Mouse (Mus musculus): ENCODE data around the gene 1700001J03Rik. TPM values are rescaled to one million over a fixed set of nuclear protein-coding genes. Genes with fewer than 3 reads are reported as not detected.

1700001J03Rik gene
- not detected in 2 replicates for polyA plus RNA-seq (2015; fragmentation: Nextera tagmentation; extraction: Ambion mirVana)

GRCm38 (mm10) chr5:146185204-146185603, at the start of gene 1700001J03Rik:
Gene 1700001J03Rik, minus strand, starts transcription at chr5:146185304.

GRCm38 (mm10) chr5:146230864-146231654, 46.0 kb upstream of the 1700001J03Rik start, which contains the start of gene Cdk8:
Gene Cdk8, plus strand, starts transcription at chr5:146231230.

DNA sequence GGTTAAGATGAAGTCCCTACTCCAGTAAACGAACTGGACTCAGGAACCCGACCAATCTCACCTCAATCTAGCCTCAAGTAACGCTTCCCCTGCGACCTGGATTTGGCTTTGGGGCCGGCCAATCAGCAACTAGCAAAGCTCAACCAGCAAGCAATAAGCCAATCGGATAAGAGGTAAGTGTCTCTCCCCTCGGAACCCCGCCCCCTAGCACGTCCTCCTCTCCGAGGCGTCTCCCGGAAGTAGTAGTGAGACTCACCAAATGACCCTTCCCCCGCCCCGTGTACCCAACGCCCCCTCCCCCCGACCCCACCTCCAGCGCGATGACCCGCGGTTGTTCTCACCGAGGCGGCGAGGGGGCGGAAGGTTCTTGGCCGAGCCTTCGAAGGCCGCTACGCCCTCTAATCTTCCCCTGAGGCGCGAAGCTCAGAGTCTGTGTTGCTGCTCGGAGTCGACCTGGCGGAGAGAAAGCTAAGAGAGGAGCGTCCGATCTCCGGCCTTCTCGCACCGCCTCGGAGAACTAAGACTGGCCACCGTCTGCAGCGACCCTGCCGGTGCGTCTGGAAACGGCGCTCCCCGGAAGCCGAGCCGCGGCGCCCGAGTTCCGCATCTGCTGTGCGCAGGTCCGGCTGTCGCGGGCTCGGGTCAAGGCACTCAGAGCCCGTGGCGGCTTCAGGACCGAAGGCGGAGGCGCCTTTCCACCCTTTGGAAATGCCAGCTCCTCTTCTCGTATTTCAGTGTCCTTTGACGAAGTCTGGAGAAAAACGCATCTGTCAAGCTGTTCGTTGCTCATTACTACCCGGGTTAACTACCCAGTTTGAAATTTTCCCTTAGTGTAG, 36.0 kb upstream of the 1700001J03Rik start, which contains the start of gene Rnf6:
Gene Rnf6 (minus strand): TSS at position 677 of the 836 bp plus-strand sequence.

DNA sequence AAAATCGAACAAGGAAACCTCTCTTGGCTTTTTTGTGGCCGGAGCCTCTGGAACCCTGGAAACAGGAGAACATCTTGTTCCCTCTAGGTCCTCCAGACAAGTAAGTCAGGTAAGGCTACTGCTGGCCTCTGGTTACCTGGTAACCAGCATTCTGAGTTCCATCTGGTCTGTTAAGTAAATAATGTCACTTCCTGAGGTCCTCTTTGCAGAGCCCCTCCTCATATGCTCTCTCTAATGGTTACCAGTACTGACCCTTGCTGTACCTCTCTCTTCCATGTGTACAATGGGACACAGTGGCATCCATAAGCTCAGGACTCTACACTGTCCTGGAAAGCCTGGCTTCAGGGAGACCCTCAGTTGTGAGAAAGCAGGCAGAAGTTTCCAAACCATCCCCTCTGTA, 14.5 kb downstream of the 1700001J03Rik start, which contains the start of gene Gm6309:
Gene Gm6309 (minus strand): TSS at position 101 of the 400 bp plus-strand sequence.

GRCm38 (mm10) chr5:146160439-146160838, 24.7 kb downstream of the 1700001J03Rik start, which contains the start of gene Gm5565:
Gene Gm5565, minus strand, starts transcription at chr5:146160539.

Other genes with a start within 250 kb of the 1700001J03Rik start
- gene Cyp3a25, start 175.7 kb downstream of the 1700001J03Rik start, polyA plus RNA-seq (2015; fragmentation: Nextera tagmentation; extraction: Ambion mirVana), result 0.17 TPM in 1 of 2 replicates, not detected in the other
- gene Cyp3a59, start 106.0 kb downstream of the 1700001J03Rik start, polyA plus RNA-seq (2015; fragmentation: Nextera tagmentation; extraction: Ambion mirVana), result not detected in 2 replicates
- gene Gm5565, start 24.8 kb downstream of the 1700001J03Rik start, polyA plus RNA-seq (2015; fragmentation: Nextera tagmentation; extraction: Ambion mirVana), result not detected in 2 replicates
- gene Gm6309, start 14.6 kb downstream of the 1700001J03Rik start, polyA plus RNA-seq (2015; fragmentation: Nextera tagmentation; extraction: Ambion mirVana), result not detected in 2 replicates
- gene Rnf6, start 36.3 kb upstream of the 1700001J03Rik start, polyA plus RNA-seq (2015; fragmentation: Nextera tagmentation; extraction: Ambion mirVana), result 18.9 and 21.1 TPM in 2 replicates
- gene Cdk8, start 45.9 kb upstream of the 1700001J03Rik start, polyA plus RNA-seq (2015; fragmentation: Nextera tagmentation; extraction: Ambion mirVana), result 15.0 and 15.5 TPM in 2 replicates
- 0.02 and 0.07 TPM in 2 replicates for gene Wasf3, start 199.7 kb upstream of the 1700001J03Rik start, polyA plus RNA-seq (2015; fragmentation: Nextera tagmentation; extraction: Ambion mirVana)

All from spleen, postnatal 0 days (tissue).